Mouse (Mus musculus) stomach, embryonic 15.5 days (tissue): ENCODE results near the gene Myh13. TPM values are rescaled to one million over a fixed set of nuclear protein-coding genes. Genes with fewer than 3 reads are reported as not detected.

ENCODE experiments used
- ATAC-seq: fragments of 200-750 bp; cut with Nextera tagmentation; 2 replicates; pipeline ENCODE4 v1.8.0; 2017; ENCODE audit warnings: low read depth, moderate number of reproducible peaks, moderate TSS enrichment; ENCODE audit not compliant: insufficient read depth, low FRiP score
- H3K27ac ChIP-seq: fragments of 300-500 bp; sonication (generic); 2 replicates; pipeline ENCODE4 v1.5.1; 2015; ENCODE audit warnings: mild to moderate bottlenecking, inconsistent platforms
- H3K27me3 ChIP-seq: fragments of 300-500 bp; sonication (generic); replicated peaks from 2 replicates; pipeline ENCODE4 v1.6.1; 2015; ENCODE audit warnings: inconsistent platforms
- H3K36me3 ChIP-seq: fragments of 300-500 bp; sonication (generic); 2 replicates; pipeline ENCODE4 v1.6.1; 2015; ENCODE audit warnings: inconsistent platforms
- H3K4me1 ChIP-seq: fragments of 300-500 bp; sonication (generic); 2 replicates; pipeline ENCODE4 v1.6.1; 2015; ENCODE audit warnings: inconsistent platforms
- H3K4me2 ChIP-seq: fragments of 300-500 bp; sonication (generic); 2 replicates; pipeline ENCODE4 v1.6.1; 2015; ENCODE audit warnings: mild to moderate bottlenecking, inconsistent platforms
- H3K4me3 ChIP-seq: fragments of 300-500 bp; sonication (generic); replicated peaks from 2 replicates; pipeline ENCODE4 v1.5.1; 2015; ENCODE audit warnings: inconsistent platforms
- H3K9ac ChIP-seq: fragments of 300-500 bp; sonication (generic); 2 replicates; pipeline ENCODE4 v1.6.1; 2015; ENCODE audit warnings: inconsistent platforms
- H3K9me3 ChIP-seq: fragments of 300-500 bp; sonication (generic); 2 replicates; pipeline ENCODE4 v1.6.1; 2016; ENCODE audit warnings: inconsistent platforms
- WGBS: fragments of 180-500 bp; shearing (Covaris S2); methylation state at CpG from one replicate; pipeline ENCODE4 v1.1.7; 2015; 5-methylcytosine and 5-hydroxymethylcytosine counted together
- polyA plus RNA-seq: library from polyadenylated mRNA; unstranded; fragments of >200 nt; fragmentation: Nextera tagmentation; extraction: Ambion mirVana; gene quantifications from 2 replicates; pipeline ENCODE4 v1.2.1, GENCODE M21; 2015

Gene Myh13
- polyA plus RNA-seq = 0.03 and 0.04 TPM in 2 replicates

- H3K9ac ChIP-seq = no peak within 1 kb of the TSS
- WGBS = 80% methylated on average over 7 of the region's 7 CpGs
- H3K4me1 ChIP-seq = no peaks in the 10 kb centered on the region
- no peaks in the 10 kb centered on the region for H3K36me3 ChIP-seq
- no peak within 1 kb of the TSS for H3K27ac ChIP-seq
- no peaks in the 10 kb centered on the region for H3K27me3 ChIP-seq
- H3K9me3 ChIP-seq = no peaks in the 10 kb centered on the region
- H3K4me3 ChIP-seq = no peak within 1 kb of the TSS
- H3K4me2 ChIP-seq = no peak within 1 kb of the TSS
- no peak for ATAC-seq
Measured at GRCm38 (mm10) chr11:67321358-67321757, at the start of gene Myh13. Myh13 (plus strand) TSS chr11:67321658.

DNA sequence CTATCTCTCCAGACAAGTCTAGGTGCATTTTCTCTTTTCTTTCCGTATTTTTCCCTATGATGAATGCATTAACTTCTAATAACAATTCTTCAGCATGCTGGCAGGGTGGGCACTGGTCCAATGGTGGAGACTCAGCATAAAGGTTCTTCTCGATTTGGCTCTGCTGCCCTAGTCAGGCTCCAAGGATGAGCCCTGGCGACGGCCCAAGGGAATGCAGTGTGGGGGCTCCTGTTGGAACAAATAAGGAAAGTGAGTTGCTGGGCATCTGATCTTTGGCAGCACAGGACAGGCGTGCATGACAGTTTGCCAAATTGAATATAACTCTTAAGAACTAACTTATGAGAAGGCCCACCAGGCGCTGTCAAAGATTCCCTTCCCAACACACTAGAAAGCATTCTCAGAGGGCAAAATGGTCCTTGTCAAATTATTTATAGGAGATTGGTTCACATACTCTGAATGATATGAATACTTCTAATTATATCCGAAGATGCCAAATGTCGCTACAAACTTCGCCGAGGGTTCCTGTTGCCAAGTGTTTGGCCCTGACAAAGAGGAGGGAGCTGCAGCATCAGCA is 44.8 kb upstream of the Myh13 start, which contains the start of gene Myh8:
TSS of gene Myh8 (plus strand) at position 524 of the 574 bp plus-strand sequence.
- Histone ChIP-seq H3K27me3 (no peaks in the 10 kb centered on the region), H3K4me2 (no peak within 1 kb of the TSS), H3K4me3 (no peak within 1 kb of the TSS), H3K36me3 (no peaks in the 10 kb centered on the region), H3K27ac (no peak within 1 kb of the TSS), H3K4me1 (no peaks in the 10 kb centered on the region), H3K9me3 (no peaks in the 10 kb centered on the region), H3K9ac (no peak within 1 kb of the TSS)
- no peak; the same call in 1 of the 2 replicates for ATAC-seq
- WGBS = 64% methylated on average over 10 of the region's 10 CpGs

GRCm38 (mm10) chr11:67293440-67293839 is 28.0 kb upstream of the Myh13 start:
- Histone ChIP-seq H3K4me3 (no peak overlapping the region), H3K9me3 (no peaks in the 10 kb centered on the region), H3K36me3 (no peaks in the 10 kb centered on the region), H3K27me3 (no peaks in the 10 kb centered on the region), H3K4me2 (no peak overlapping the region), H3K9ac (no peak overlapping the region), H3K4me1 (no peaks in the 10 kb centered on the region), H3K27ac (no peak overlapping the region)
- ATAC-seq = no peak
- 71% methylated on average over 1 of the region's 1 CpGs for WGBS

DNA sequence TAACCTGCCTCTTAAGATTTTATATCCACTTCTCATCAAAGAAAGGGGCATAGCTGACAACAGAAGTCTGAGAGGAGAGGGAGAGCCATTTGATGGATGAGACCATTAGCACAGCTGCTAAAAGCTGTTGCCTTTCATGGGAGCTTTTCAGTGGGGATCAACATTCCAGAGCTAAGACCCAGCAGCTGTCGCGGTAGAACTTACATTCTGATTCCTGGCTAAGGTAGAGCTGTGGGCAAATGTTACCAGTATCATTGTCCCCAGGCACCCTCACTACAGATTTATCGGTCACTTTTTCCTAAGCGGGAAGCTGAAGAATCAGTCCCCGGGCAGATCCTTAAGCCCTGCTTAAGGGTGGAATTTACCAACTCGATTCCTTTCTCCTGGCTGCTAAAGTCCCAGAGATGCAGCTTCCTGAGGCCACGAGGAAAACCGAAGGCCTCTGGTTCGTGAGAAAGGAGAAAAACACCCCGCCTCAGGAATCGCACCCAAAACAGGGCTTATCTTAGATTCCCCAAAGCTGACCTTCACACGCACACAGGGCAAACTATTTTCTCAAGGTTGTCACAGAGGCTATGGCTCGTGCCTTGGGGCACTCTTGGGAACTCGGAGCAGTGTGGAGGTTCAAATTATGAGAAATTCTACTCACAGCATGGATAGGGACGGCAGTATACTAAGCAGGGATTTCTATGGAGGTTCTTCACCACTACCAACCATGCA is 7.6 kb upstream of the Myh13 start:
- Histone ChIP-seq H3K36me3 (no peaks in the 10 kb centered on the region), H3K27me3 (no peaks in the 10 kb centered on the region), H3K4me2 (no peak overlapping the region), H3K4me3 (no peak overlapping the region), H3K9me3 (no peaks in the 10 kb centered on the region), H3K4me1 (no peaks in the 10 kb centered on the region), H3K27ac (no peak overlapping the region), H3K9ac (no peak overlapping the region)
- 34% methylated on average over 15 of the region's 15 CpGs for WGBS
- no peak; the same call in 1 of the 2 replicates for ATAC-seq

- no peak overlapping the region for H3K4me2 ChIP-seq
- no peak overlapping the region for H3K27ac ChIP-seq
- H3K36me3 ChIP-seq = no peaks in the 10 kb centered on the region
- H3K4me1 ChIP-seq = no peaks in the 10 kb centered on the region
- no peaks in the 10 kb centered on the region for H3K9me3 ChIP-seq
- H3K9ac ChIP-seq = no peak overlapping the region
- ATAC-seq = no peak
- no peaks in the 10 kb centered on the region for H3K27me3 ChIP-seq
- H3K4me3 ChIP-seq = no peak overlapping the region
- 67% methylated on average over 2 of the region's 2 CpGs for WGBS
Measured at GRCm38 (mm10) chr11:67326536-67326935, 5.1 kb downstream of the Myh13 start.

DNA sequence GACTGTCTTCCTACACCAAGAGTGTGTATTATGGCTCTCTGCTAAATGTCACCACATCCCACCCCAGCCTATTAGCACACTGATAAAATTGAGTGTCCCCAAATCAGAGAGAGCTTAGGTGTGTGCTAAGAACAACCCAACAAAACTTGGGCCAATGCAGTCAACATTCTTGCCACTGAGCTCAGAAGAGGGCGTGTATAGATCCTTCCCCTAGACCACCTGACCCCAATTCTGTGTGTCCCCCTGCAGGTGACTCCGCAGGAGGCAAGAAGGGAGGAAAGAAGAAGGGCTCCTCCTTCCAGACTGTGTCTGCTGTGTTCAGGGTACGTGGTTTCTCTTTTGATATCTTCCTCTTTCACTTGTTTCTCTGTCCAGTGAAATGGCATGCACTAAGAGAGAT is 23.1 kb downstream of the Myh13 start:
- 59% methylated on average over 3 of the region's 3 CpGs for WGBS

GRCm38 (mm10) chr11:67345186-67345855 is 23.9 kb downstream of the Myh13 start:
- no peak for ATAC-seq
- WGBS = 52% methylated on average over 2 of the region's 2 CpGs
- no peaks in the 10 kb centered on the region for H3K27me3 ChIP-seq
- no peak overlapping the region for H3K9ac ChIP-seq
- 0 out of 2 replicates have a peak, but pooled peaks cover 2% of the 10 kb centered on the region for H3K4me1 ChIP-seq
- H3K4me3 ChIP-seq = no peak overlapping the region
- no peaks in the 10 kb centered on the region for H3K9me3 ChIP-seq
- no peaks in the 10 kb centered on the region for H3K36me3 ChIP-seq
- H3K27ac ChIP-seq = no peak overlapping the region
- no peak overlapping the region for H3K4me2 ChIP-seq

More for the DNA sequence above, 23.1 kb downstream of the Myh13 start:
- H3K9ac ChIP-seq = no peak overlapping the region
- no peak for ATAC-seq
- H3K4me2 ChIP-seq = no peak overlapping the region
- no peak overlapping the region for H3K4me3 ChIP-seq
- no peaks in the 10 kb centered on the region for H3K4me1 ChIP-seq
- no peaks in the 10 kb centered on the region for H3K27me3 ChIP-seq
- no peaks in the 10 kb centered on the region for H3K9me3 ChIP-seq
- no peak overlapping the region for H3K27ac ChIP-seq
- no peaks in the 10 kb centered on the region for H3K36me3 ChIP-seq

- Histone ChIP-seq H3K4me2 (no peak overlapping the region), H3K9me3 (no peaks in the 10 kb centered on the region), H3K36me3 (no peaks in the 10 kb centered on the region), H3K9ac (no peak overlapping the region), H3K27ac (no peak overlapping the region), H3K27me3 (no peaks in the 10 kb centered on the region), H3K4me1 (0 out of 2 replicates have a peak, but pooled peaks cover 2% of the 10 kb centered on the region), H3K4me3 (no peak overlapping the region)
- no peak for ATAC-seq
Measured at GRCm38 (mm10) chr11:67345856-67346236, 24.4 kb downstream of the Myh13 start.

DNA sequence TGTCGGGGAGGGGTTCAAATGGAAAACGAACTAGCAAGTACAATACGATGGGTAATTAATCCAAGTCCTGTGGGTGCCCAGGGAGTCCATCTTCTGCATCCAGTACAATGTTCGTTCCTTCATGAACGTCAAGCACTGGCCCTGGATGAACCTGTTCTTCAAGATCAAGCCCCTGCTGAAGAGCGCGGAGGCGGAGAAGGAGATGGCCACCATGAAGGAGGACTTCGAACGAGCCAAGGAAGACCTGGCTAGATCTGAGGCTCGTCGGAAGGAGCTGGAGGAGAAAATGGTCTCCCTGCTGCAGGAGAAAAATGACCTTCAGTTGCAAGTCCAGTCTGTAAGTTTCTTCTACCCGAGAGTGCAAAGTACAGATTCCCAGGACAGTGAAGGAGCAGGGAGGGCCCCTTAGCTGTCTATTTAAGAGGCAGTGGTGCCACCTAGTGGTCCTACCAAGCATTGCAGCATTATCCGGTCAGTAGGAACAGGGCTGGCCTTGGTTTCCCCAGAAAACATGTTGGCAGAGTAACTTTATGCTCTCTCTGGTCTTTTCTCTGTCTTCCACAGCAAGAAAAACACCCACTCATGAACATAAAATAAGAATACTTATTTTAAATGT is 28.8 kb downstream of the Myh13 start:
- no peak for ATAC-seq

GRCm38 (mm10) chr11:67353011-67353410 is 31.6 kb downstream of the Myh13 start:
- no peak overlapping the region for H3K27ac ChIP-seq
- H3K4me3 ChIP-seq = no peak overlapping the region
- no peaks in the 10 kb centered on the region for H3K36me3 ChIP-seq
- H3K9me3 ChIP-seq = no peaks in the 10 kb centered on the region
- 53% methylated on average over 4 of the region's 4 CpGs for WGBS
- 0 out of 2 replicates have a peak, but pooled peaks cover 2% of the 10 kb centered on the region for H3K4me1 ChIP-seq
- no peak overlapping the region for H3K9ac ChIP-seq
- no peak for ATAC-seq
- no peaks in the 10 kb centered on the region for H3K27me3 ChIP-seq
- H3K4me2 ChIP-seq = no peak overlapping the region

More for the DNA sequence above, 28.8 kb downstream of the Myh13 start:
- Histone ChIP-seq H3K4me1 (0 out of 2 replicates have a peak, but pooled peaks cover 2% of the 10 kb centered on the region), H3K9ac (no peak overlapping the region), H3K36me3 (no peaks in the 10 kb centered on the region), H3K27ac (no peak overlapping the region), H3K27me3 (no peaks in the 10 kb centered on the region), H3K4me3 (no peak overlapping the region), H3K9me3 (no peaks in the 10 kb centered on the region), H3K4me2 (no peak overlapping the region)
- WGBS = 46% methylated on average over 14 of the region's 14 CpGs

DNA sequence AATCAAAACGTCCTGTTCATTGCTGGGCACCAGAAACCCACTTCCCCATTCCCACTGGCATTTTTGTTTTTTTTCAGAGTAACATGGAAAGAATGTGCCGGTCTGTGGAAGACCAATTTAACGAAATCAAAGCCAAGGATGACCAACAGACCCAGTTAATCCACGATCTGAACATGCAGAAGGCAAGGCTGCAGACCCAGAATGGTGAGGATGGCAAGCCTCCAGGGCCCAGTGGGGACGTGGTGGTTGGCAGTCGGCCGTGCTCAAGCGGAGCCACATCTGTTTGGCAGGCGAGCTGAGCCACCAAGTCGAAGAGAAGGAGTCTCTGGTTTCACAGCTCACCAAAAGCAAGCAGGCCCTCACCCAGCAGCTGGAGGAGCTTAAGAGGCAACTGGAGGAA is 36.6 kb downstream of the Myh13 start:
- Histone ChIP-seq H3K27ac (no peak overlapping the region), H3K9me3 (no peaks in the 10 kb centered on the region), H3K4me2 (no peak overlapping the region), H3K27me3 (no peaks in the 10 kb centered on the region), H3K36me3 (no peaks in the 10 kb centered on the region), H3K4me3 (no peak overlapping the region), H3K9ac (no peak overlapping the region), H3K4me1 (no peaks in the 10 kb centered on the region)
- 76% methylated on average over 10 of the region's 10 CpGs for WGBS
- ATAC-seq = no peak

- ATAC-seq = no peak
- 40% methylated on average over 3 of the region's 3 CpGs for WGBS
- H3K36me3 ChIP-seq = no peaks in the 10 kb centered on the region
Measured at GRCm38 (mm10) chr11:67362236-67362635, 40.8 kb downstream of the Myh13 start.

More at GRCm38 (mm10) chr11:67362236-67362635, 40.8 kb downstream of the Myh13 start:
- Histone ChIP-seq H3K4me2 (no peak overlapping the region), H3K27me3 (no peaks in the 10 kb centered on the region), H3K9ac (no peak overlapping the region), H3K4me1 (no peaks in the 10 kb centered on the region), H3K27ac (no peak overlapping the region), H3K4me3 (no peak overlapping the region), H3K9me3 (no peaks in the 10 kb centered on the region)
